Mouse (Mus musculus): ENCODE data around the gene Alox15.

DNA sequence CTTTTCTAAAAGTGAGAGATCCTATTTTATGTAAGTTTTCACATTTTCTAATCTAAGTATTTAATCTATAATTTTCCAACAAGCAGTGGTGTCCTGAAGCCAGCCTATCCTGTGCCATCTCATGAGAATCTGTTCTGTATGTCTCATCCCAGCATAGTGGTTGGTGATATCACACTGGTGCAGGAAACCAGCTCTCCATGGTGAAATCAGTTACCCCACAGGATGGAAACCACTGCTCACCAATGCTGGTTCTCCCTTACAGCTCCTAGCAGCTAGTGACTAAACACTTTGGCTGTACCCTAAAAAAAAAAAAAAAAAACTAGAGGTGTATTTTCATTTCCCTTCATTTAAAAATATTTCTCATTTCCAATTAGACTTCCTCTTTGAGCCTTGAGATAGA, 20.6 kb upstream of the Alox15 start:
- TF ChIP-seq CTCF (IDR thresholded peaks at IDR 0.05; ENCODE audit: low read depth, low read length) (no peak), EP300 (IDR thresholded peaks at IDR 0.05; ENCODE audit: insufficient read depth, low read depth, low read length) (no peak), POLR2A (IDR thresholded peaks at IDR 0.05; ENCODE audit: insufficient read depth, low read length) (no peak)

Measured in ES-Bruce4 (cell line).